ENCODE assay signal across 8 mouse cellular contexts in genomic region chr17:47793377-47793776, GRCm38 (mm10). TPM values are rescaled to one million over a fixed set of nuclear protein-coding genes. Genes with fewer than 3 reads are reported as not detected.
A peak's percentile ranks its signal among the peaks of the same experiment; 100 is the strongest.
DNase-seq lines count a peak whose midpoint lies in the region; ATAC-seq lines count a peak whose summit lies in the region.

No protein-coding gene starts in this region.

- H3K9ac ChIP-seq in hindbrain, embryonic 15.5 days, result no peak overlapping the region

- peak; percentile 68 for DNase-seq in T-cell, adult 2 months (ENCODE audit: low spot score)
- peak; percentile 79 to 88 for DNase-seq in cerebellum, postnatal 4 days (ENCODE audit: low spot score in 2 of 2)
- DNase-seq in gastrocnemius, adult 18-20 months (ENCODE audit: low spot score), result peak; percentile 89
- DNase-seq in layer of hippocampus, postnatal 25 days (ENCODE audit: extremely low spot score in 1 of 2, low spot score in 1 of 2), result peak; percentile 78 to 88
- DNase-seq in lung, postnatal 14 days, result peak; percentile 92
- DNase-seq in retina, embryonic 14.5 days (ENCODE audit: low spot score), result peak; percentile 91
- peak; percentile 85 for DNase-seq in thymus, postnatal 25 days

- WGBS in hindbrain, embryonic 15.5 days, result 16% methylated on average over 9 of the region's 9 CpGs

- H3K4me1 ChIP-seq in hindbrain, embryonic 15.5 days (replicated peaks), result peaks cover 10% of the 10 kb centered on the region

- ATAC-seq in hindbrain, embryonic 15.5 days (ENCODE audit: low FRiP score, low read depth), result peak; percentile 63; the same call in 1 of the 2 replicates

- H3K4me3 ChIP-seq in hindbrain, embryonic 15.5 days, result no peak overlapping the region

- no peaks in the 10 kb centered on the region for H3K27me3 ChIP-seq in hindbrain, embryonic 15.5 days

- no peaks in the 10 kb centered on the region for H3K9me3 ChIP-seq in hindbrain, embryonic 15.5 days

- no peak overlapping the region for H3K27ac ChIP-seq in hindbrain, embryonic 15.5 days (replicated peaks)

- no peak overlapping the region for H3K4me2 ChIP-seq in hindbrain, embryonic 15.5 days

- H3K36me3 ChIP-seq in hindbrain, embryonic 15.5 days, result no peaks in the 10 kb centered on the region

RNA-seq across cellular contexts. Expression of gene Mdfi, which starts 41.1 kb away (rescaled TPM):
- under 1 TPM in 1 of 2 experiments, not detected in 1; 0.64 TPM for total RNA-seq in gastrocnemius, adult 18-20 months (2021)
- 4.0 and 4.2 TPM in 2 replicates for polyA plus RNA-seq in hindbrain, embryonic 15.5 days (2015; fragmentation: Nextera tagmentation; extraction: Ambion mirVana)
- 1 to 10 TPM; 1.4 to 1.5 TPM for total RNA-seq in layer of hippocampus, postnatal 25 days (2021)

RNA-seq across cellular contexts. Expression of gene Tfeb, which starts 56.5 kb away (rescaled TPM):
- 100 to 1,000 TPM in 1 of 2 experiments, 10 to 100 TPM in 1; 93.6 to 108 TPM for total RNA-seq in gastrocnemius, adult 18-20 months (2021)
- polyA plus RNA-seq in hindbrain, embryonic 15.5 days (2015; fragmentation: Nextera tagmentation; extraction: Ambion mirVana), result 3.6 and 4.2 TPM in 2 replicates
- total RNA-seq in layer of hippocampus, postnatal 25 days (2021), result 10 to 100 TPM; 11.8 to 17.4 TPM

Comparison
In these comparisons a context has a peak if more than half of its experiments do, and no peak if none do; other contexts are left out.
1. RNA of gene Tfeb, which starts 56.5 kb away (total RNA-seq): 93.6 to 108 TPM in gastrocnemius, adult 18-20 months; 11.8 to 17.4 TPM in layer of hippocampus, postnatal 25 days; every median in the first group is over 4 times any median in the second.
2. Peak in every context shown above with its lines, with median percentiles within 50 percentile points of each other: DNase-seq.